Mouse (Mus musculus): ENCODE measurements at regions not wholly inside any gene's neighbourhood (a gene's known extent, or its start where the extent isn't known, plus 50 kb on each side); places are given as distances from the start of the nearest gene placed in this dataset.

GRCm38 (mm10) chr10:14213536-14213935 lies 247.7 kb downstream of the Hivep2 start:
- no peak for TF ChIP-seq CTCF (IDR thresholded peaks at IDR 0.05; ENCODE audit: control insufficient read depth, insufficient read depth, insufficient read length)
- TF ChIP-seq MAX (IDR thresholded peaks at IDR 0.05) = no peak
- no peak for TF ChIP-seq USF1 (IDR thresholded peaks at IDR 0.05; ENCODE audit: low read depth)
- TF ChIP-seq CEBPB (IDR thresholded peaks at IDR 0.05; ENCODE audit: low read depth) = no peak
- no peak for TF ChIP-seq MYOD1 (IDR thresholded peaks at IDR 0.05; ENCODE audit: control insufficient read depth, insufficient read length, low read depth)
